Mouse (Mus musculus) hindbrain, embryonic 10.5 days (tissue): Measurements from ENCODE around the gene Dhx9. TPM values are rescaled to one million over a fixed set of nuclear protein-coding genes. Genes with fewer than 3 reads are reported as not detected.
"Not testable (repeated sequence)": the region's sequence is repeated elsewhere in the genome, so short reads cannot be mapped to it uniquely, and the experiment has no call there.

Source experiments
- DNase-seq: peaks from one replicate; pipeline ENCODE4 v3.0.0-alpha.2; 2017; ENCODE audit warnings: low spot score
- H3K27ac ChIP-seq: fragments of 300-500 bp; sonication (generic); 2 replicates; pipeline ENCODE4 v1.5.1; 2016; ENCODE audit warnings: mild to moderate bottlenecking, moderate library complexity
- H3K27me3 ChIP-seq: fragments of 300-500 bp; sonication (generic); 2 replicates; pipeline ENCODE4 v1.6.1; 2016; ENCODE audit warnings: mild to moderate bottlenecking; ENCODE audit not compliant: poor library complexity, insufficient read depth, severe bottlenecking
- H3K36me3 ChIP-seq: fragments of 300-500 bp; sonication (generic); 2 replicates; pipeline ENCODE4 v1.6.1; 2016; ENCODE audit warnings: mild to moderate bottlenecking, moderate library complexity
- H3K4me1 ChIP-seq: fragments of 300-500 bp; sonication (generic); replicated peaks from 2 replicates; pipeline ENCODE4 v1.6.1; 2016; ENCODE audit warnings: mild to moderate bottlenecking
- H3K4me3 ChIP-seq: fragments of 300-500 bp; sonication (generic); 2 replicates; pipeline ENCODE4 v1.5.1; 2016; ENCODE audit warnings: mild to moderate bottlenecking, moderate library complexity
- H3K9me3 ChIP-seq: fragments of 300-500 bp; sonication (generic); 2 replicates; pipeline ENCODE4 v1.6.1; 2016; ENCODE audit warnings: mild to moderate bottlenecking, moderate library complexity
- WGBS: fragments of 180-500 bp; shearing (Covaris S2); methylation state at CpG from one replicate; pipeline ENCODE4 v1.1.7; 2016; 5-methylcytosine and 5-hydroxymethylcytosine counted together
- polyA plus RNA-seq: library from polyadenylated mRNA; unstranded; fragments of >200 nt; fragmentation: Nextera tagmentation; extraction: Ambion mirVana; gene quantifications from 2 replicates; pipeline ENCODE4 v1.2.1, GENCODE M21; 2016

Gene Dhx9
- polyA plus RNA-seq, 1 experiment from 2014 or later = 31.1 TPM

GRCm38 (mm10) chr1:153412663-153413396 is 74.6 kb downstream of the Dhx9 start:
- H3K9me3 ChIP-seq, H3K4me1 ChIP-seq, H3K4me3 ChIP-seq, H3K27me3 ChIP-seq, H3K27ac ChIP-seq, DNase-seq, H3K36me3 ChIP-seq: not testable (repeated sequence)
- 74% methylated on average over 3 of the region's 4 CpGs for WGBS

DNA sequence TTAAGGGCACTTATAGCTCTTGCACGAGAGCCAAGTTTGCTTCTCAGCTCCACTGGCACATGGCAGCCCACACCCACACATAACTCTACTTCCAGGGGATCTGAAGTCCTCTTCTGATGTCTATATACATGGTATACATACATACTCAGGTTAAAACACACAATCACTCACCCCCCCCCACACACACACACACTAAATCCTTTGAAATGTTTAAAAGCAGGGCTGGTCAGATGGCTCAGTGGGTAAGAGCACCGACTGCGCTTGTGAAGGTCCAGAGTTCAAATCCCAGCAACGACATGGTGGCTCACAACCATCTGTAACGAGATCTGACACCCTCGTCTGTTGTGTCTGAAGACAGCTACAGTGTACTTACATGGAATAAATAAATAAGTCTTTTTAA is 75.7 kb downstream of the Dhx9 start:
- Histone ChIP-seq H3K27ac (no peak overlapping the region), H3K9me3 (no peaks in the 10 kb centered on the region), H3K27me3 (no peaks in the 10 kb centered on the region), H3K4me1 (no peaks in the 10 kb centered on the region), H3K36me3 (no peaks in the 10 kb centered on the region), H3K4me3 (no peak overlapping the region)
- DNase-seq = no peak
- WGBS = 90% methylated on average over 6 of the region's 6 CpGs

DNA sequence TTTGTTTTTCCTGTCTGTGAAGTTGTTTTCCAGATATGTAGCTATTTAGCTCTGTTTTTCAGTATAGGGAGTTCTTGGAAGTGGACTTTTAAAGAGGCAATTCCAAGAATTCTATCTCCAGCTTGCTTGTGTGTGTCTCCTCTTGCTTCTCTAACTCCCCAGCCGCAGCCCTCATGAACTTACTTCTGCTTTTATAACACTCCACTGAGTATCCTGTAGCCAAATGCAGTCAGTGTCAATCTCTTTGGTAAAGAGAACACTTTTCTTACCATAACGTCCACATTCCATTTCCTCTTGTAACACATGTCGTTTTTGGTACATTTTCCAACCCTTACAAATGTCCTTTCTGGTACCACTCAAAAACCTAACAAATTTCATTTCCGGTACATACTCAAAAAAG is 76.5 kb downstream of the Dhx9 start:
- H3K4me1 ChIP-seq, H3K4me3 ChIP-seq, H3K27ac ChIP-seq, H3K27me3 ChIP-seq, H3K36me3 ChIP-seq, H3K9me3 ChIP-seq, DNase-seq: not testable (repeated sequence)
- 97% methylated on average over 2 of the region's 4 CpGs for WGBS

DNA sequence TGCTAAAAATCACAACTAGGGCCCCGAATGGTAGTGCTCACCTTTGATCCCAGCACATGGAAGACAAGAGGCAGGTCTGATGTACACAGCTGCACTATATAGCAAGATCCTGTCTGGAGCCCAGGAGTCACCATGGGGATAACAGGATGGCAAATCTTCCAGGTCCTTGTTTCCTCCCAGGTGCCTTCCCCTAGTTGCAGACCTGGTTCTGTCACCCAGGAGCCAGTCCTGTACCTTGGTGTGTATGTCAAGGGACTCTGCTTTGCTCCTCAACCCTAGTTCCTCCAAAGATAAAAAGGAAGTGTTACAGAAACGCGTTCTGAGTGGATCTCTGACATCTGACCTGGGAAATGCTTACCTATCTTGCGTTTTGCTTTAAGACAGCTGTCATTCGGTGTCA is 79.2 kb downstream of the Dhx9 start:
- not testable (repeated sequence) for DNase-seq, H3K27ac ChIP-seq, H3K4me3 ChIP-seq, H3K9me3 ChIP-seq, H3K4me1 ChIP-seq, H3K27me3 ChIP-seq, H3K36me3 ChIP-seq
- 88% methylated on average over 5 of the region's 5 CpGs for WGBS

- 88% methylated on average over 11 of the region's 11 CpGs for WGBS
- not testable (repeated sequence) for H3K4me1 ChIP-seq, H3K27ac ChIP-seq, H3K36me3 ChIP-seq, DNase-seq, H3K4me3 ChIP-seq, H3K27me3 ChIP-seq, H3K9me3 ChIP-seq
These were observed 79.8 kb downstream of the Dhx9 start for GRCm38 (mm10) chr1:153407641-153408040.

Other genes starting within 250 kb of the Dhx9 start
- 21.3 and 26.2 TPM in 2 replicates for gene Lamc1, start 154.9 kb downstream of the Dhx9 start, polyA plus RNA-seq
- gene Shcbp1l, start 62.5 kb downstream of the Dhx9 start, polyA plus RNA-seq = not detected in 2 replicates
- gene Npl, start 62.4 kb upstream of the Dhx9 start, polyA plus RNA-seq = 15.5 and 17.8 TPM in 2 replicates
- gene Rgs8, start 165.4 kb upstream of the Dhx9 start, polyA plus RNA-seq = 4.9 and 8.9 TPM in 2 replicates